Comparison of ENCODE assay signal across 10 mouse cellular contexts in the genomic region with DNA sequence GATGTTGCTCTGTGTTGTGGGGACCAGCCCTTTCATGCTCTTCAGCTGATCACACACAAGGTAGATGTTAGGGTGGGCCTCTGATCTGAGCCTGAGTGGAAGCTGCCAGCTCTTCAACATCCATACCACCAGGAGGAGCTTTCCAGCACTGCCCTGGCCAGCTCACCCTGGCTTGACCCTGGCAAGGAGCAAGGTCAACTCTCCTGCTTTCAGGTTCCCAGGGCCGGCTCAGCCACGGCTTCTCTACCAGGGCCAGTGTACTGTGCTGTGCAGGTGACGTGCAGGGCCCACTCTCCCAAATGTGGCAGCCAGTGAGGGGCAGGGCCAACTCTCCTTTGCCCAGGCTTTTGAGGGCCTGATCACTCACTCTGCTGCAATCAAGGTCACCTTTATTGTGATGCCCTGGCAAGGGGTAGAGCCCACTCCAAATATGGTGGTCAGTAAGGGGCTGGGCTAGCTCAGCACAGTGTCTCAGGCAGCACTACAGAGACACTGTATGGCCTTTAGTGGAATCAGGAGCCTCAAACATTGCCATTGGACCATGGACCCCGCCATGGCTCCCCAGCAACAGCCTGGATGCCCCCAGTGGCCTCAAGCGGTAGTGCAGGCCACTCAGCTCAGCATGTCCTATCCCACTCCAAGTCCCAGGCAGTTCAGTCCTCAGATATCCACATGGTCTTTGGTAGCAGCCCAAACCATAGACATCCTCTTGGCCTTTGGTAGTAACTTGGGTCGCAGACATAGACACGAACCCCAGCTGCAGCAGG. TPM values are rescaled to one million over a fixed set of nuclear protein-coding genes. Genes with fewer than 3 reads are reported as not detected.
A peak's percentile ranks its signal among the peaks of the same experiment; 100 is the strongest.
DNase-seq lines count a peak whose midpoint lies in the region; ATAC-seq and TF ChIP-seq lines count a peak whose summit lies in the region.
"Had no signal": no experiment of that assay in that cellular context is flagged by ENCODE, and none has a peak within 500 bp of the region (broad histone marks: within the 10 kb centered on the region; RNA-seq: fewer than 3 reads in every experiment).

No protein-coding gene starts in this region.

- no peaks in the 10 kb centered on the region for H3K9me3 ChIP-seq in heart, postnatal 0 days (replicated peaks; ENCODE audit: control insufficient read depth, low read length)
- no peaks in the 10 kb centered on the region for H3K9me3 ChIP-seq in intestine, embryonic 16.5 days (ENCODE audit: control insufficient read depth, low read length)
- H3K9me3 ChIP-seq: embryonic facial prominence, embryonic 13.5 days; lung, embryonic 15.5 days had no signal

- TF ChIP-seq EP300 in heart, postnatal 0 days (IDR thresholded peaks at IDR 0.05; ENCODE audit: low read depth) = no peak

- TF ChIP-seq CTCF in heart, postnatal 0 days (IDR thresholded peaks at IDR 0.05; ENCODE audit: low read depth) = peak; percentile 49

- DNase-seq in heart, postnatal 0 days (ENCODE audit: low spot score) = no peak
- DNase-seq in heart, adult 11 months = no peak
- DNase-seq in A20 (ENCODE audit: low read depth, low spot score) (peak; percentile 47), MN1 (ENCODE audit: low spot score) (no peak)
- peak; percentile 29 for DNase-seq in T-cell, adult 2 months (ENCODE audit: low spot score)
- peak; percentile 31 for DNase-seq in forelimb bud, embryonic 11.5 days (ENCODE audit: low read depth, low spot score)
- peak; percentile 64 for DNase-seq in retina, embryonic 14.5 days (ENCODE audit: low spot score)

- ATAC-seq in heart, postnatal 0 days (ENCODE audit: insufficient read depth, low read depth) = no peak
- ATAC-seq in intestine, embryonic 16.5 days = no peak

- H3K4me3 ChIP-seq in heart, postnatal 0 days (ENCODE audit: low read depth, low read length) = no peak overlapping the region
- H3K4me3 ChIP-seq in intestine, embryonic 16.5 days (ENCODE audit: low read length) = no peak overlapping the region
- H3K4me3 ChIP-seq: embryonic facial prominence, embryonic 13.5 days; lung, embryonic 15.5 days had no signal

- WGBS in heart, postnatal 0 days = 67% methylated on average over 7 of the region's 7 CpGs
- 69% methylated on average over 7 of the region's 7 CpGs for WGBS in intestine, embryonic 16.5 days

- H3K4me1 ChIP-seq in heart, postnatal 0 days (ENCODE audit: control insufficient read depth, insufficient read depth) = no peaks in the 10 kb centered on the region
- H3K4me1 ChIP-seq in intestine, embryonic 16.5 days (ENCODE audit: control insufficient read depth, insufficient read depth, low read length) = no peaks in the 10 kb centered on the region
- H3K4me1 ChIP-seq: embryonic facial prominence, embryonic 13.5 days; lung, embryonic 15.5 days had no signal

- H3K9ac ChIP-seq in heart, postnatal 0 days (replicated peaks; ENCODE audit: low read depth, low read length) = no peak overlapping the region
- no peak overlapping the region for H3K9ac ChIP-seq in intestine, embryonic 16.5 days (ENCODE audit: low read depth, low read length)
- H3K9ac ChIP-seq: embryonic facial prominence, embryonic 13.5 days; lung, embryonic 15.5 days had no signal

- no peak overlapping the region for H3K27ac ChIP-seq in heart, postnatal 0 days (ENCODE audit: low read depth)
- H3K27ac ChIP-seq in intestine, embryonic 16.5 days (ENCODE audit: low read length) = no peak overlapping the region
- H3K27ac ChIP-seq: embryonic facial prominence, embryonic 13.5 days; lung, embryonic 15.5 days had no signal

- no peaks in the 10 kb centered on the region for H3K36me3 ChIP-seq in heart, postnatal 0 days (replicated peaks; ENCODE audit: control insufficient read depth, insufficient read depth, low read length)
- H3K36me3 ChIP-seq in intestine, embryonic 16.5 days (ENCODE audit: control insufficient read depth, insufficient read depth, low read length) = no peaks in the 10 kb centered on the region
- H3K36me3 ChIP-seq: embryonic facial prominence, embryonic 13.5 days; lung, embryonic 15.5 days had no signal

- no peaks in the 10 kb centered on the region for H3K27me3 ChIP-seq in heart, postnatal 0 days (ENCODE audit: control insufficient read depth, insufficient read depth, low read length)
- no peaks in the 10 kb centered on the region for H3K27me3 ChIP-seq in intestine, embryonic 16.5 days (replicated peaks; ENCODE audit: control insufficient read depth, insufficient read depth, low read length)
- H3K27me3 ChIP-seq: embryonic facial prominence, embryonic 13.5 days; lung, embryonic 15.5 days had no signal

- H3K4me2 ChIP-seq in heart, postnatal 0 days (ENCODE audit: low read depth, low read length) = no peak overlapping the region
- H3K4me2 ChIP-seq in intestine, embryonic 16.5 days (ENCODE audit: low read depth, low read length) = no peak overlapping the region
- H3K4me2 ChIP-seq: embryonic facial prominence, embryonic 13.5 days; lung, embryonic 15.5 days had no signal

RNA-seq across cellular contexts. Expression of a gene that starts 24.0 kb away (rescaled TPM):
- 0.19 and 0.53 TPM in 2 replicates for total RNA-seq in heart, postnatal 0 days (2014; rRNA removed; ENCODE audit: low replicate concordance)
- polyA plus RNA-seq in heart, postnatal 0 days (2015; fragmentation: Nextera tagmentation; extraction: Ambion mirVana) = 1.7 and 1.8 TPM in 2 replicates
- 1.1 and 1.4 TPM in 2 replicates for polyA plus RNA-seq in intestine, embryonic 16.5 days (2015; fragmentation: Nextera tagmentation; extraction: Ambion mirVana)

Comparison
In these comparisons a context has a peak if more than half of its experiments do, and no peak if none do; other contexts are left out.
1. DNase-seq: peak in A20 (single experiment), T-cell, adult 2 months (single experiment), forelimb bud, embryonic 11.5 days (single experiment) and retina, embryonic 14.5 days (single experiment); none in heart, postnatal 0 days (single experiment), heart, adult 11 months (single experiment) and MN1 (single experiment).